Mouse (Mus musculus) C2C12 (cell line): ENCODE data around the gene Ing4.

Experiments
- CTCF ChIP-seq: IDR thresholded peaks from one replicate; pipeline ENCODE4 v1.5.1; 2011; ENCODE audit not compliant: control insufficient read depth, insufficient read depth, insufficient read length
- FOSL1 ChIP-seq: IDR thresholded peaks from one replicate; pipeline ENCODE4 v1.8.0; 2011; ENCODE audit warnings: mild to moderate bottlenecking, low read length; ENCODE audit not compliant: poor library complexity, insufficient read depth, severe bottlenecking
- MAX ChIP-seq: IDR thresholded peaks from one replicate; pipeline ENCODE4 v1.6.1; 2011; ENCODE audit warnings: mild to moderate bottlenecking, control low read depth

DNA sequence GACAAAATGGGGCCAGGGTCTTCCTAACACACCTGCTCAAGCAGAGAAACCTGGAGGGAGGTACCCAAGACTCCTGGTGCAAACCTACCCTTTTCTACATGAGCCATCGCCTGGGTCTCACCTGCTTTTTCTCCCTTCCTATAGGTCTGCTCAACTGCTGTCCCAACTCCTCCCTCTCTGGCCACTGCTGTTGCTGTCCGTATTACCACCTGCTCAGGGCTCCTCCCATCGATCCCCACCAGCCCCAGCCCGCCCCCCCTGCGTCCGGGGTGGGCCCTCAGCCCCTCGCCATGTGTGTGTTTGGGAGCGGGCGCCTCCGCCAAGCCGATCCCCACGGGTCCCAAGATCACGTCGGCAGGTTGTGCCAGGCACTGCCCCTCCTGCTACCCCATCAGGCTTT is 40.5 kb upstream of the Ing4 start:
- TF ChIP-seq FOSL1 (no peak), CTCF (no peak), MAX (no peak)
